Mouse (Mus musculus) CD8-positive naive resting alpha-beta T cell, adult 2 months (primary cell): Measurements from ENCODE around the gene Sln.
A peak's percentile ranks its signal among the peaks of the same experiment; 100 is the strongest.

Experiments used
- DNase-seq, 2 experiments: peaks; one replicate each; pipeline ENCODE4 v3.0.0; 2022; ENCODE audit warnings: low read depth in 2 of 2, low spot score in 2 of 2

Sln gene

DNA sequence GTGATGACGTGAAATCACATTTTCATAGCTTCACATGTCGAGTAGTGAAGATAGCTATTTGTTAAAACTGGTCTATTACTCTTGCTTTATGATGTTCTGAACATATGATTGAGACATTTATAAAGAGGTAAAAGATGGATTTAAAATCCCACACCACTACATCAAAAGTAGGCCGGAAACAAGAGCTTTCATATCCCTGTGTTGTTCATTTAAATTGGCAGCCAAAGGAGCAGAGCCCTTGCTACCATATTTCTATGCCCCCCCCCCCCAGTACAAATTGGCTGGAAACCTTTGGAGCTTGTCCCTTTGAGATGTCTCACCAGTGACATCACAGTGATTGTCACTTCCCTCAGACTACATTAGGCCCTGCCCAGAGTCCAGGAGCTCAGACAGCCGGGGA, at the start of gene Sln:
Gene Sln, plus strand, starts transcription at position 301 of the 400 bp plus-strand sequence.
- DNase-seq = no peak

DNA sequence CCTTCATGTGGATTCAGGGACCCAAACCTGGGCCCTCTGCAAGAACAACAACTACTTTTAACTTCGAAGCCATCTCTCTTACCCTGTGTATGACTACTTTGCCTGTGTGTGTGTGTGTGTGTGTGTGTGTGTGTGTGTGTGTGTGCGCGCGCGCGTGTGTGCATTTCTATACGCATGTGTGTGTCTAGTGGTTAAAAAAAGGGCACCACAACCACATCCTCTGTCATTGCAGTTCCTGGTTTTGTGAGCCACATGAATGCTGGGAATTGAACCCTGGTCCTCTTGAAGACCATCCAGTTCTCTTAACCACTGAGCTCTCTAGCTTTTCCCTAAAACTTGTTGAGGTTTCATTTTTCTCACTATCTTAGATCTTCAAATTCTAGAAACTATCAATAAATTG, 47.0 kb upstream of the Sln start:
- DNase-seq = peak in 1 of 2 experiments; percentile 17

DNA sequence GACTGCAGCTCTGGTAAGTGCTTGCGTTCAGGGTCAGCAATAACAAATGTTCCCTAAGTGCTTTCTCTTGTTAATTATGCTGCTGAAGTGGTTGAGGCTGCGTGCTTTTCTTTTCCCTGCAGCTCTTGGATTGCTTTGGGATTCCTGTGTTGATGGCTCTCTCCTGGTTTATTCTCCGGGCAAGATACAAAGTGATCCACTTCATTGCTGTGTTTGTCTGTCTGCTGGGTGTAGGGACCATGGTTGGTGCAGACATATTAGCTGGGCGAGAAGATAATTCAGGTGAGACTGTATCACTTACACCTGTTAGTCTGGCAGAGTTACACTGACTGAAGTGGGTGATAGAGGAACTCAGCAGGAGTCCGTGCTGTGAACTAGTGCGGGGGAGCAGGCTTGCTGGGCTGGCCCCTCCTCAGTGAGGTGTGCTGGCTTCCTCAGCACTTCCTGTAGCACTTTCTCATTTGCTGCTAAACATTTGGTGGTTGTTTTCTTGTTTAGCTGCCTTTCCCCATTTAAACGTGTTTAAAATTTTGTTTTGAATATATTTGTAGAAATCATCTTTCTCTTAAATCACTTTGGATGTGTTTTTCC, 43.4 kb upstream of the Sln start:
- no peak for DNase-seq

DNA sequence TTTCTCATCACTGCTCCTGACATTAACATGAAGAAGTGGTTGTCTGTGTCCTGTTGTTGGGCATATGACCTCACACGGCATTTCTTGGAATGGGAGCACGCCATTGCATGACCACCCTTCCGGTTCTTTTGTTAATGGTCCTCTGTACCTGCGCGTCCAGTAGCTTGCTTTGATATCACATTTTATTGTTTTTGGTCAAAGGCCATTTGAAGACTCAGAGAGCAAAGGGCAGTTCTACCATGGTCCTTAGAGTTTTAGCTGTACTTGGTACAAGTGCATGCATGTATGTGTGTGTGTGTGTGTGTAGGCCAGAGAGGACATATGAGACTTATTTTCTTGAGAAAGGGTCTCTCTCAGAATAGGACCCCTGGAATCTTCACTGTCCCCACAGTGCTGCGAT, 36.5 kb upstream of the Sln start:
- no peak for DNase-seq

DNA sequence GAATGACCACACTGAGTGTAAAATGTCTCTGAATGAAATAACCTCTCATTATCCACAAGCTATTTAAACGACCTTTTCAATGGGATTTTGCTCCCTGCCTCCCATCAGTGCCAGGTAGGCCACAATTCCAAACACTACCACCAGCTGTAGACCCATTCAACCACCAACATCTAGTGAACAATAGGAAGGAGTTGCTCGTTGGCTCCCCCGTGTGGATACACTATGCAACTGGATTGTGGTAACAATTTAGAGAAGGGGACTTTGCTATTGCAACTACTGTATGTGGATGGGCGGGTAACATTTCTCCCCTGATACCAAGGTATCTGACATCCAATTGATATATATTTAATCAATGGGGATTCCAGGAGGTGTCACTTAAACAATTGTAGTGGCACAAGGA, 31.2 kb upstream of the Sln start:
- peak; percentile 48 to 60 for DNase-seq

DNA sequence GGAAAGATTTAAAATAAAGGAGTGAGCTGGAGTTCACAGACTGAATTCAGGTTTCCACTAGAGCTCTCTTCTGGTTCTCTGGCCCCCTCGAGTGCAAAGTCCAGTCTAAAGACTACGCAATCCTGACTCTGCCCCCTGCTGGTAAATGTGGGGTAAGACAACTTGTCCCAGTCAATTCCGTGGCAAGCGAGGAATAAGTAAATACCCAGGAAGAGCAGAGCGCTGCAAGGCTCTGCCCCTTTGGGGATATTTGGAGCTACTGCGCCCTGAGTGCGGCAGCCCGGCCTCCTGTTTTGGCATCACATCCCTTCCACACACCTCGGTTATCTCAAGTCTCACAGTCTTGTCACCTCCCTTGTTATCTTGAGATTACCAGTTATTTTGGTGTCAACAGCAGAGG, 24.6 kb upstream of the Sln start:
- no peak for DNase-seq

DNA sequence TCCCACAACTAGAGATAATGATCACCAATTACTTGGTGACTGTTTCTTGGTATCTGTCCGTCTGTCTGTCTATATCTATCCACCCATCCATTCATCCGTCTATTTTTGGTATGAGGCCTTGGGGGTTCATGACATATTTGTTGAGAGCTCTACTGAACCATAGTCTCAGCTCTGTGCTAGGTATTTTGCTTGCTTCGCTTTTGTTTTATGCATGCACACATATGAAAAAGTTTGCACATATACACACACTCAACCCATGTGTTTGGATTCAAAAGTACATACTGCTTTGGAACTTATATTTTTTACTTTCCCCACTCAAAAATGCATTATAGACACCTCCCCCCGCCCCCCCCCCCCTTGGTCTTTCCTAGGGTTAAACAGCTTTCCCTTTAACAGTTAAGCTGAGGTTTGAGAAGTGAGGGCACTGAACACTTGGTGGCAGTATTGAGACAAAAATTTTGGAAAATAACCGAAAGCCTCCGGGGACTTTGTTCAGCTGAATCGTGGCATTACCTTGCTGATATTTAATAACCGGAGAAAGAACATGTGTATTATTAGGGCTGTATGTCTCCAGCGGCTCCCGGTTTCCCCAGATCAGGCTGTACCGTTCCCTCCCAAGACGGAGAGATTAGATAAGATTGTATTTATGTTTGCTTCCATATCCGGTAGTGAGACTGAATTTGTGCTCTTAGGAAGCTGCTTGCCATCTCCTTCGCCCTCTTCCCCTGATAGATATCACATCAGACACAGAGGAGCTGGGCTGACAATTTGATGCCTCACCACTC, 20.7 kb upstream of the Sln start:
- DNase-seq = peak in 1 of 2 experiments; percentile 32

DNA sequence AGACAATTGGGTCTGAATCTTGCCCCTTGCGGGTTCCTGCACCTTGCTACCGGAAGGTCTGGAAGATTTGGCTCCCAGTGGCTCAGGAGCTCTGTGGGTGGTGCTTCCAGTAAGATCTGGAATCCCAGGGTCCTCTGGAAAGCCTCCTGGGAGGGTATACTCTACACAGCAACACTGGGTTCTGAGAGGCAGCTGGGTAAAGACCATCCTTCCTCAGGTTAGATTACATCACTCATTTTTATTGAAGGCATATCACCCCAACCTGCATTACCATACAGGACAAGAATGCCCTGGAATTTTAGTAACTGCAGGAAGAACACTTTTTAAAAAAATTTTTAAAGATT, 20.1 kb upstream of the Sln start:
- peak in 1 of 2 experiments; percentile 2 for DNase-seq

DNA sequence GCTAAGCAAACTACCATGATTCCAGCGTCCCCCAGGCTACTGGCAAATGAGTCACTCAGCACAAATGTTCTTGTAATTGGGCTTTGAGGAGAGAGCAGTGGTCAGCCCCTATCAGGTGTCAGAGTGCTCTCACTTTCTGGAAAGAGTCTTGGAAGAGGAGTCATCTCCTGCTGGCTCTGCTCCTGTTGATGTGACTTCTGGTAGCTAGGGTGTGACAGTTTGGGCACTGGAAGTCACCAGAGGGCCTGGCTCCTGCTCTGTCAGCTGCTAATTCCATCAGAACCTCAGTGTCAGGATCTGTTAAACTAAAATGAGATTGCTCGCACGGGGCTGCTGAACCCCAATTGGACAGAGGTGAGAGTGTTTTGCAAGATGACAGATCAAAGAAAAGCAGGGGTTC, 14.9 kb upstream of the Sln start:
- DNase-seq = no peak

DNA sequence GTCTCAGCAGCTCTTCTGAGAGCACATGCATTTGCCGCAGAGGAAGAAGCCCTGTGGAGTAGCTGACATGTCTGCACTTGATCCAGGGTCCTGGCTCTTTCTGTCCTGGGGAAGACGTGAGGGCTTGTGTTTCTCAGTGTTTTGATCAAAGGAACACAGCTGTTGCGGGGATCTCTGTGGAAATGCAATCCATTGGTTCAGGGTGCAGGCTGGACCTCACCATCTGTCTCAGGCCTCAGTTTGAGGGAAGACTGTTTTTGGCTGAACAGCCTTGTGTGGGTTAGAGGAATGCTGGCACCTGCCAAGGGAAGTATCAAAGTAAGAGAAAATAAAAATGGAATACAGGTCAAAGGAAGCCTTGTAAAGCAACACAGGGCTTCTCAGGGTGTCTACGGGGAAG, 14.0 kb upstream of the Sln start:
- DNase-seq = no peak

DNA sequence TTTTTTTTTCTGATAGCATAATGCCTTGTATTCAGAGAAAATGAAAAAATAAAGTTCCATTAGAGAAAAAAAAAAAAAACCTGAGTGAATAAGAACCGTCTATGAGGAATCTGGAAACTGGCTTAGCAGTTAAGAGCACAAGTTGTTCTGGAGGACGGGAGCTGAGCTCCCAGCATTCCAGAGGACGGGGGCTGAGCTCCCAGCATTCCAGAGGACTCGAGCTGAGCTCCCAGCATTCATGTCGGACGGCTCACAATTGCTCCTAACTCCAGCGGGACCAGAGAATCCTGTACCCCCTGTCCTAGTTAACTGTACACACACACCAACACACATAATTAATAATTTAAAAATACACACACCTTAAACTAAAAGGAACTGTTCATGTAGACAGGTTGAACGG, 11.1 kb upstream of the Sln start:
- DNase-seq = no peak

DNA sequence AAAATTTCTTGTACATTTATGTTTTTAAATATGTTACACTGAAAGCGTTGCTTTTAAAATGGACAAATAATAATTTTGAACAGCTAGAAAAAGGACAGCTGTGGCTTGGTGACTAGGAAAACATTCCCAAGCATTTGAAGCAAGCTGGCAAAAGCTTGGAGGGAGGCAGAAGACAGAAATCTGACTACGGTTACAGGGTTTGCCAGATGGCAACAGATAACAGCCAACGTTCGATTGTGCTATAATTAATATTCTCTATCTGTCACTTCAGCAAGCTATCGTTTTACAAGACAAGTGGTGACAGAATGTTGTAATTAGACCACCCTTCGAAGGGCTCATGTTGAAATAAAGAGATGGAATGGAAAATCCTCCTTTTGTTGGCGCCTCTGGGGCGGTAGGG, 1.4 kb upstream of the Sln start:
- DNase-seq = no peak

DNA sequence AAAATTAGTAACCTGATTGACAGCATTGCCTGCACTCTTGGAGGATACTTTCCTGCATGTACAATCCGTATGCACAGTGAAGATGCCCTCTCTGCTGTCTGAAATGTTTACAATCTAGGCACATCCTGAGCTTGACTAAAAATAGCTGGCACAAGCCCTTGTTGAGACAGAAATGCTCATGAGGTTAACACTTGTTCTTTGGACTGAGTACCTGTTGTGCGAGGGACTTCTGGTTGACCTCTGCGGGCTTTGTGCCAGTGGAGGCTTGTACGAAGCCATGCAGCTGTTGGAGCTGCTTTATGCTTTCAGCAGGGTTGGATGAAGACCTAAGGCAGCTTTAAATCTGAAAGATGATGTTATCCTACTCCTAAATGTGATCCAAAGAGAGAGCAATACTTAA, 2.2 kb downstream of the Sln start:
- no peak for DNase-seq

DNA sequence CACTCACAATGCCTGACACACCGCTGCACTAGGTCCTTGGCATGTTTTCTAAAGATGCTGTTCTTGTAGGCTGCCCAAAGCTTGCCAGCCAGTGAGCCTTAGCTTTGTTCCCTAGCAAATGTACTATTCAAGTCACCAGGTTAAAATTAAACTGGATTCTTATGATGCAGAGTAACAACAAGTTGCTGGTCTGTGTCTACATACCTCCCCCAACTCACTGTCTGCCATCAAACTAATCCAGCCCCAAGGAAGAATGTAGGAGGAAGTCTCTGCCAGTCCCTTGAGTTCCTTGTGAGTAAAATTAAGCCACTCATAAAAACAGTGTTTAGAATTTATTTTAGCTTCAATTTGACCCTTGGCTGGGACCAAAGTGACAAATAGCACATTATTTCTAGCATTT, 3.7 kb downstream of the Sln start:
- no peak for DNase-seq

DNA sequence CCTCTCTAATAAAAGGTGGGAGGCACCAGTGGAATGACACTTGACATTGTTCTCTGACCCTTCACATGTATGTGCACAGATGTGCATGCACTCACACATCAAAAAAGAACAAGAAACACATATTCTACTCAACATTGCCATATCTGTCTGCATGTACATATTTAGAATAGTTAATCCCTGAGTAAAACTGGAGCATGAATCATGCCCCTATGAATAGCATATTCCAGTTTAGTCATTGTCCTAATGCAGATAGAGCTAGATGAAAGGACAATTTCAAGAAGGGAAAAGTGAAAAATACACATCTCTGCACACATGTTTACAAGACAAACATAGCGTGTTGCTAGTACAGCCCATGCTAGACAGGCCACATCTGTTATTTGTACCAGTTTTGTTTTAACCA, 4.6 kb downstream of the Sln start:
- no peak for DNase-seq

DNA sequence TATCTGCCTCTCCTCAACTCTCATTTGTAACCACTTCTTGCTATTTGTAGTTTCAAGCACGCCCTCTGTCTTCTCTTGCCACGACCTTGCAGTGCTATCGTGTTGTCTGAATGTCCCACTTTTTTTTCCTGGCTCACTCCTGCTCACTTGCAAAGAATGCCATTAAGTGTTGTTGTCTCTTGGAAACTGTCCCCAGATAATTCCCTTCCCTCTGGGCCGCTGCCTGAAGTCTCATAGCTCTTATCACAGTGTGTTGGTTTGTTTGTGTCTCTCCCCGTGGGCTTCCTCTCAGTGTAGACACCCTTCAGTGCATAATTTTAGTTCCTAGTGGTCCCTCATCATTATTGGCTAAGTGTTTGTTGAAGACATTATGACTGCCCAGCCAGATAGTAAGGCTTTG, 7.9 kb downstream of the Sln start:
- no peak for DNase-seq

DNA sequence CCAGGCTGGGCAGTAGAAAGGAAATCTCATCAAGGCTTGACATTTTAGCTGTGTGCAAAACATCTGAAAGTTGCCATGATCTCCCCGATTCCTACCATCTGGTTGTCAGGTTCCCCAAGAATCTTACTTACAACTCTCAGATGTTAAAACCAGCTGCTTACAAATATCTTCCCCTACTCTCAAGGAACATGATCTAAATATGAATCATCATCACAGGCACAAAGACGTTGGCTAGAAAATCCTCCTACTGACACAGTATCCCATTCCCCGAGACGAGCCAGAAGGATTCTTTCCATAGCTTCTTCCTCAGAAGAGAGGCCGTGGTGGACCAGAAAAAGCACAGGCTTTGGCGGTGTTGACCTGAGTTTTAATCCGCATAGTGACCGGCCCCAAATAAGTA, 23.3 kb downstream of the Sln start:
- DNase-seq = no peak

DNA sequence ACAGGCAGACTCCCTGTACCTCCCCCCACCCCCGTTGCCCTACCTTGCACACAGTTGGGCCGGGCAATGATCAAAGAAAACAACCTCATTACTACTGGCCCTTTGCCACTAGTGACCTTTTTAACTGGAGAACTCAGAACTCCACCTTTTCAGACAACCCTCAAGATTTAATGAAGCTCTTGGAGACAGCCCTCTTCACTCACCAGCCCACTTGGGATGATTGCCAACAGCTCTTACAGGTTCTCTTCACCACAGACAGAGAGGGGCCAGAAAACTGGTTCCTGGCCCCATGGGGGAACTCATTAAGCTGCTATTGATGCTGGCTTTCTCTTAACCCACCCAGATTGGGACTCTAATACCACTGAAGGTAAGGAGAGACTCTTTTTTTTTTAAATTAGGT, 27.5 kb downstream of the Sln start:
- no peak for DNase-seq

DNA sequence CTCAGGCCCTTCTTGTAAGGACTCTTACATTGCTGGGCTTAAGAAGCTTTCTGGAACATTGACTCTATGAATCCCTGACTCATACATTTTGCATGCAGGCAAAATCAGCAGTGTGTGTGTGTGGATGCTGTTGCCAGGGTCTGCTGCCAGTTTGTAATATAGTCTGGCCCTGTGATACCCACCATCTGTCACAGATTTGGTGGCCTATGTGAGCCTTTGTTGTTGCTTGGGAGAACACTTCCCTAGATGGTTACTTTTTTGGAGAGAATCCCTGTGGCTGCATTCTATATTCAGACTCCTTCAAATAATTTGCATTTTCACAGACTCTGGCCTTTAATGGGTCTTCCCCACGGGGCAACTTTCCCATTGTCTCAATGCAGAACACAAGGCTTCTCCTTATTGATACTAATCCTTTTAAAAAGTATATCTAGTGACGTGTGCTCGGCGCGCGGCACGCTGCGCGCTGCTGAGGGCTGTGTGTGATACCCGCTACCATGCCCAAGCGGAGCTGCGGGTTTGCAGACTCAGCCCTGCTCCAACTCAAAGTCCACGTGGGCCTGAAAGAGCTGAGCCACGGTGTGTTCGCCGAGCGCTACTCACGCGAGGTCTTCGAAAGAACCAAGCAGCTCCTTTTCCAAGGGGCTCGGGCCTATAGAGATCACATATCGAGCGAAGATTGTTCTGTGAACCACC, 33.8 kb downstream of the Sln start:
- no peak for DNase-seq

DNA sequence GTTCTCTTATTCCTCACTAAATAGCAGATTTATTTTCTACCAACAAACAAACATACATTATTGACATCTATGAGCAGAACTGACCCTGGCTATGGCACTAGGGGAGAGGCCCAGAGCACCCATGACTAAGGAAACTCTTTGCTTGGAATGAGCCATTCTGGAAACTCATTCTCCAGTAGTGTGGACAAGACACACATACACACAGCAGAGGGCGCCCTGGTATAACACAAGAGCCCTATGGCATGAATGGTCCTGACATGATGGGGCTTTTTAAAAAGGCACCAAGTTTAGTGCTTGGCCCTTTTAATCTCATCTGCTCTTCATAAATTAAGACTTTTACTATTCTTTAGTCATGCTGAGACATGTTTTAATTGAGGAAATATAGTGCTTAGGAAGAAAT, 40.1 kb downstream of the Sln start:
- no peak for DNase-seq

DNA sequence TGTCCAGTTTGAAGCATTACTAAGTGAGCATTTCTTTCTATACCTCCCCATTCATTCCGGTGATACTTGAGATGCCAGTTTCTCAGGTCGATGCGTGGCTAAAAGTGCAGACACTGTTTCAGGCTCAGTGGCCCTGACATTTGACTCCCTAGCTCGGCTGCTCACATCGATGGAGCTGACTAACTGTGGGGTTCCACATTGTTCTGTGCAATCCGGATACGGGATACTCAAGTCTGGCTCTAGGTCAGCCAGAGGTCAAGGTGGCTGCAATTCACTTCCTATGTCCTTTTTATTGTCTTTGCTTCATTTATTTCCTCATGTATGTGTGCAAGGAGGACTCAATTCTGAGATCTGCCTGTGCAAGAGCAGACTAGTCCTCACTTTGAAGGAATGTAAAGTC, 45.9 kb downstream of the Sln start:
- DNase-seq = no peak

DNA sequence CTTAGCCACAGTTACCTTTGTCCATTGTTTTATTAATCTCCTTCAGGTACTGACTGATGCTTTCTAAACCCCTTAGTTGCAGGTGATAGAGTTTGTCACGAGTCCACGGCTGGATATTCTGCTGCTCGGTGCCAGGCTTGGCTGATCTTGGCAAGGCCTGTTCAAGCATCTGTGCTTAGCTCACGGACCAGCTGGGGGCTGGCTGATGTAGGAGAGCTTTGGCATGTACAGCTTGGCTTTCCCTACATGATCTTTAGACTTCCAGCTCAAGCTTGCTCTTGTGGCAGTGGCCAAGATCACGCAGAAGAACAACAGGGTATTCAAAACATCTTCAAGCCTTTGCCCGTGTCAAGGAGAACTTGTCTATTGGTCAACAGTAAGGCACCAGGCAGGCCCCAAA, 49.9 kb downstream of the Sln start:
- no peak for DNase-seq
